Mouse (Mus musculus): Measurements from ENCODE around the gene Slc25a42.
"Not testable (repeated sequence)": the region's sequence is repeated elsewhere in the genome, so short reads cannot be mapped to it uniquely, and the experiment has no call there.

The Slc25a42 gene

DNA sequence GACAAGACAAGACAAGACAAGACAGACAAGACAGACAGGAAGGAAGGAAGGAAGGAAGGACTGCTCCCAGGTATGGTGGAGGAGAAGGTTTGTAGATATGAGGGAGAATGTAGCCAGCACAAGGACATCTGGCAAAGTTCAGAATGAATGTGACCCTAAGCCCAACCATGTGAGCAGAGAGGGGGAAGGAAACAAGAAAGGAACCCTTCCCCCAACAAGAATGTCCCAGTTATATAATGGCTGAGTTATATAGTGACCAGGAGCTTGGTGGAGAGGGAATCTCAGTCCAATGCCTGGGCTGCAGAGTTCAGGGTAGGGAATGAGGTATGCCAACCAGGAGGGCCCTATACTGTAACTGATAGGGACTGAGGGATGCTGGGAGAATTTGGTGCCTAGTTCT, 5.3 kb upstream of the Slc25a42 start:
- in situ Hi-C loops (cut with MboI; ENCODE audit: low pct_unique_long_range_greater_than_20kb in 1 of 2, low sequenced_read_pairs in 2 of 2, unreplicated experiment in 1 of 2) = no loop called here

DNA sequence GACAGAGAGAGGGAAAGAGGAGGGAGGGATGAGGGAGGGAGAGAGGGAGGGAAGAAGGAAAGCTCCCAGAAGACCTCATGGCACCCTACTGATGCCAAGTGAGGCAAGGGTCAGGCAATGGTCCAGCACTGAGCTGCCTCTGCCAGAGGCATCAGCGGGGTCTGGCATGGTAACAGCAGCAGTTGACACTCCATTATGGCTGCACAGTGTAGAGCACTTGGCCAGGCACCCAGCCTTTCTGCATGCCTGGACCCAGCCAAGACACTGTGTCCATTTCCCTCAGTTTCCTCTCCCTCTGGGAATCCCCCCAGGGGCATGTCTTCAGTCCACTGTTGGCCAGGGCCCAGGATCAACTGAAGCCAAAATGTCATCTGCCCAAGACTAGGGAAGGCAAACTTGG, 4.5 kb upstream of the Slc25a42 start:
- in situ Hi-C loops (cut with MboI; ENCODE audit: low pct_unique_long_range_greater_than_20kb in 1 of 2, low sequenced_read_pairs in 2 of 2, unreplicated experiment in 1 of 2) = no loop called here

DNA sequence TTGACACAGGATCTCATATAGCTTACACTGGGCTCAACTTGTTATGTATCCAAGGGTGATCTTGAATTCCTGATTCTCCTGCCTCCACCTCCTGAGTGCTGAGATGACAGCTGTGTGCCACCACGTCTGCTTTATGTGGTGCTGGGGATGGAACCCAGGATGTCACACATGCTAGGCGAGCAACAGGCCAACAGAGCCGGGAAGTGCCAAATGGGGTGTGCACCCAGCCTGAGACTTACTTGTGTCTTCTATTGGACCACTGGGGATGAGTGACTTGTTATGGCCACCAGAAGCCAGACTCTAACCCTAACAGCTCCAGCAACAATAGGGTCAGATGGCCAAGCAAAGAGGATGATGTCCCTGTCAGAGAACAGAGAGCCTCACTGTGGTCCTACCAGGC, 4.1 kb upstream of the Slc25a42 start:
- in situ Hi-C loops (cut with MboI; ENCODE audit: low pct_unique_long_range_greater_than_20kb in 1 of 2, low sequenced_read_pairs in 2 of 2, unreplicated experiment in 1 of 2) = not testable (repeated sequence)

DNA sequence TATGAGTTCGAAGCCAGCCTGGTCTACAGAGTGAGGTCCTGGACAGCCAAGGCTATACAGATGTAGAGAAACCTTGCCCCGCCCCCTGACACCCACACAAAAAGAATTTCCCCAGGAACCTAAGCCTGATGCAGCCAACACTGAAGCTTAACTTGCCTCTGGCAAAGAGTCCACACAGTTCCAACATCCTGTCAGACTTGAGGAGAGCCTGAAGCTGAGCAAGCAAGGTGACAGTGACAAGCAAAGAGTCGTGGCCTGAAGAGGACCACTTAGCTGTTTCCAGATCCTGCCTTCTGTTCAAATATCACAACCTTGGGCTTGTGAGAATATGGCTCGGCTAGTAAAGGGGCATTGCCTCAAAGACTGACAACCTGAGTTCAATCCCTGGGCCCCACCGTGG, 3.0 kb upstream of the Slc25a42 start:
- in situ Hi-C loops (cut with MboI; ENCODE audit: low pct_unique_long_range_greater_than_20kb in 1 of 2, low sequenced_read_pairs in 2 of 2, unreplicated experiment in 1 of 2) = no loop called here

DNA sequence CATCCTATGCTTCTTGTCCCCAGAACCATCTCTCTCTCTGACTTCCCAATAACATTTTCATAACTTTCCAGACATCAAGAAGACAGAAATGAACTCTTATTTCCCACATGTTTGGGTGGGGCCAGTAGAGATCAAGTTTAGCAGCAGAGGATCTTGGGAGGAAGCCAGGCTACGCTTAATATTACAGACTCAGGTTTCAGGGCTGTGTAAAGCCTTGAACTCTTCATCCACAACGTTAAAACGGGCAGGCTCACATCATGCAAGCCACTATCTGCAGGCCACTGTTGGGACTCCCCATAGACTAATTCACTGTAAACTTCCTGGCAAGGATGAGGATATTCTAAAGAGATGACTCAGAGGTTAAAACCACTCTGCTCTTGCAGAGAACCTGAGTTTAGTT, 2.3 kb upstream of the Slc25a42 start:
- in situ Hi-C loops (cut with MboI; ENCODE audit: low pct_unique_long_range_greater_than_20kb in 1 of 2, low sequenced_read_pairs in 2 of 2, unreplicated experiment in 1 of 2) = no loop called here

DNA sequence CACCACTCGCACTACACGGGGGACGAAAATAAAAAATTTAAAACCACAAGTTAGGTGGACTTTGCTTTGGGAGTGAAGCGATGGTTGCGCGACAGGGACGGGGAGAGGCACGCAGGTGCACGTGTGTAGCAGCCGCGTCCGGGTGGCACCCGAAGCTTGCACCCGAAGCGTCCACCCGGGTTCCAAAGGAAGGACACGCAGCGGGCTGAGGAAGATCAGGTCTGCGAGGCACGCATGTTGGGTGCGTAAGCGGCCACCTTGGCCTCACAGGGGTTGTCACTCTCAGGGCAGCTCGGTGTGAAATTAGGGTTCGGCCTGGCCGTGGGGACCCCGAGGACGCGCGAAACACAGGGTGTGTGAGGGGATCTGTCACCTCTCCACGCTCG, 386 bp downstream of the Slc25a42 start:
- in situ Hi-C loops (cut with MboI; ENCODE audit: low pct_unique_long_range_greater_than_20kb in 1 of 2, low sequenced_read_pairs in 2 of 2, unreplicated experiment in 1 of 2) = no loop called here

DNA sequence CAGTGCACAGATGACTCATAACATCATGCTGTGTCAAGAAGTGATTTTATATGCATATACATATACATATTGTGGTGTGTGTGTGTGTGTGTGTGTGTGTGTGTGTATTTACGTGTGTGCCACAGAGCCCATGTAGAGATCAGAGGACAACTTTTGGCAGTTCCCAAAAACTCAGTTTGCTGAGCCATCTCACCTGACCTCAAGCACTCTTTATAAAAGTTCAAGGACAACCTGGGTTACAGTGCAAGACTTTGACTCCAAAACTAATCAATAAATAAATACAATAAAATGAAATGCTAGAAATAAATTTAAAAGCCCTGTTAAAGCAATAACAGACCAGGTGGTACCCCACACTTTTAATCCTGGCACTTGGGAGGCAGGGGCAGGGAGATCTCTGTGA, 830 bp downstream of the Slc25a42 start:
- in situ Hi-C loops (cut with MboI; ENCODE audit: low pct_unique_long_range_greater_than_20kb in 1 of 2, low sequenced_read_pairs in 2 of 2, unreplicated experiment in 1 of 2) = no loop called here

DNA sequence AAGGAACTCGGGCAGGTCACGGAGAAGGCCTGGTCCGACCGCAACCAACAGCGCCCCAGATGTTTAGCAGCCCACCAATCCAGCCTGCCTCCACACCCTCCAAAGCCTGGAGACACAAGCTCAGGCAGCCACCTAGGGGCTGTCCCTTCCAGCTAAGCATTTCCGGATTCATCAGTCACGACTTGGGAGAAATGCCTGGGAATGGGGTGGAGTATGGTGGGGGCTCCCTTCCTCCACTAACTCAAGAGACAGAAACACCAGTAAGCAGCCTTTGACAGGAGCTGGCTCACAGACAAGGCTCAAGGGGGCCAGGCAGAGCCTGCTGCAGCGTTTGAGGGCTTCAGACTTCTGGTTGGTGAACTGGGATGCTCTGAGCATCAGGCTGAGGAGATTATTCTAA, 1.6 kb downstream of the Slc25a42 start:
- in situ Hi-C loops (cut with MboI; ENCODE audit: low pct_unique_long_range_greater_than_20kb in 1 of 2, low sequenced_read_pairs in 2 of 2, unreplicated experiment in 1 of 2) = no loop called here

DNA sequence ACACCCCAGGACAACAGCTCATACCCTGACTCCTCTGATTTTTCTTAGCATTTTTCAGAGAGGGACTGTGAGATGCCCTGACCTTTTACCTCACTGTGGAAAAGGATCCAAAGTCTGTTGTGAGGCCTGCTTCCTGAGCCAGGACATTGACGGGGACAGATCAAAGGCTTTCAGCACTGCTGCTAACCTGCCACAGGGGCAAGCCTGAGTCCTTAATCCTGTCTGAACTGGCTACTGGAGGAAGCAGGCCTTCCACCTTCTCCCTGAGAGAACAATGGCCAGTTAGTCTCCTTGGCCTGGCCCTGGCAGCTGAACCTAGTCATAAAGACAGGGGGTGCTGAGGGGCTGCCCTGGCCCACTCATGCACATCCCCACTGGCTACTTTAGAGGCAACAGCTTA, 4.0 kb downstream of the Slc25a42 start:
- in situ Hi-C loops (cut with MboI; ENCODE audit: low pct_unique_long_range_greater_than_20kb in 1 of 2, low sequenced_read_pairs in 2 of 2, unreplicated experiment in 1 of 2) = no loop called here

DNA sequence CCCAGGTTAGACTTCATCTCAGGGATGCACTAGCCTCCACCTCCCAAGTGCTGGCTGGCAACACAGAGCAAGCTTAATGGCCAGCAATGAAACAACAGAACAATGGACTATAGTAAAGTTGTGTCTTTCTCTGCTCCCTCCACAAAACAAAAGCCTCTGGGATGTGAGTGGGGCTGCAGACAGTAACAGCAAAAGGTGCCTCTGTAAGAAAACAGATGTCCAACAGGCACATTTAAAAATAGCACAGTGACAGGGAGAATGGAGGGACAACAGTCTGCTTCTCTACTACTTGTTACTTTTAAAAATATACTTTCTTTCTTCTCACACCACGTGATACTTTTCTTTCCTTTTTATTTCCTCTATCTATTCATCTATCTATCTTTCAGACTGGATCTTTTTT, 7.3 kb downstream of the Slc25a42 start:
- in situ Hi-C loops (cut with MboI; ENCODE audit: low pct_unique_long_range_greater_than_20kb in 1 of 2, low sequenced_read_pairs in 2 of 2, unreplicated experiment in 1 of 2) = no loop called here

DNA sequence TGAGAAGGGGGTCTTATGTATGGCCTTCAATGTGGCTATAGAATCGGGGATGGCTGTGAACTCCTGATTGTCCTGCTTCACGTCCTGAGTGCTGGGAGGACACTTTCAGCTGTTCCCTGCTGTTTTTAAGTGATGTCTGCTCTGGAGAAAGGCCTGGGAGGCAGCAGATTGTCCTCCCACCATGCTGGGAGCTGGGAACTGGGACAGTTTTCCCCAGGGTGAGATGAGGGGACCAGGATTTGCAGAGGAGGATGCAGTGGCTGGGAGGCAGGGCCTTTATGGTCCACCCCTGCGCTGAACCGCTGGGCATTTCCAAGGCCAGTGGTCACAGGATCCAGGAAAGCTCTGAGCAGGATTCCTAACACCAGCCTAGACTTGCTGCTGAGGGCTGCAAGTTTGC, 9.0 kb downstream of the Slc25a42 start:
- in situ Hi-C loops (cut with MboI; ENCODE audit: low pct_unique_long_range_greater_than_20kb in 1 of 2, low sequenced_read_pairs in 2 of 2, unreplicated experiment in 1 of 2) = no loop called here

DNA sequence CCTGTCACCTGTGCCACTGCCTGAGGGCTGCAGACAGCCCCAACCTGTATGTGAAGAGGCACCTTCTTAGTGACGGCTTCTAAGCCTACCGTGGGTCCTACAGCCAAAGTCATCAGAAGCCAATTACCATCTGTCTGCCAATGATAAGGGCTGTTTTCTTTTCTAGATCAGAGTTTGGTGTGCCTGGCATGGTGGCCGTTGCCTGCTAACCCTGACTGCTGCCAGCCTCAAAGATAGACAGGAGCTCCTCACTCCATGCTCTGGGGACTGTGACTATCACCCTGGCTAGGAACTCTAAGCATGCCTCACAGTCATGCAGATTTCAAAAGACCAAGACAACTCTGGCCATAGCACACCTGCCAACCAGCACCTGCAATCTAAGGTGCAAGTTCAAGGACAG, 10.7 kb downstream of the Slc25a42 start:
- in situ Hi-C loops (cut with MboI; ENCODE audit: low pct_unique_long_range_greater_than_20kb in 1 of 2, low sequenced_read_pairs in 2 of 2, unreplicated experiment in 1 of 2) = no loop called here

DNA sequence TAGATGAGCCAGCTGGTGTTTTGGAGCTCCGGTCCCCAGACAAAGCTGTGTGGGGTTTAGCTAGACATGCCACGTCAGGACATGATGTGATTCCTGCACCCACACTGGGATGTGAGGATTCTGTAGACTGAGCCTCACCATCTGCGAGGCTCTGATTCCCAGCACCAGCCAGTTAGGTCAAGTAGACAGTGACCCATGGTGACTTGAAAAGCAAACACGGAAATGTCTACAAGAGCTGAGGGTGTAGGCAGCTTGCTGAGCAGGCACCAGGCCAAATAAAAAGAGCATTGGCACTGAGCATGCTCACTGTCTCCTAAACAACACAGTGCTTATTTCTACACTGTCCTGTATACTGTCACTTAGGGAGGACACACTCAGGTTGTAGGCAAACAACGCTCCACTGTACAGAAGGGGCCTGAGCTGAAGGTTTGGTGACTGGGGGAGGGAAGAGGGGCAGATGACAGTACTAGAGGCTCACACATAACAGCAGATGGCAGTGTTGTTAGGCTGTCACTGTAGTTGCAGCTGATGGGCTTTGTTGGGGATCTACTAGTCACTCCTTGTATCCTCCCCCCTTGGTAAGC, 11.9 kb downstream of the Slc25a42 start:
- in situ Hi-C loops (cut with MboI; ENCODE audit: low pct_unique_long_range_greater_than_20kb in 1 of 2, low sequenced_read_pairs in 2 of 2, unreplicated experiment in 1 of 2) = no loop called here

DNA sequence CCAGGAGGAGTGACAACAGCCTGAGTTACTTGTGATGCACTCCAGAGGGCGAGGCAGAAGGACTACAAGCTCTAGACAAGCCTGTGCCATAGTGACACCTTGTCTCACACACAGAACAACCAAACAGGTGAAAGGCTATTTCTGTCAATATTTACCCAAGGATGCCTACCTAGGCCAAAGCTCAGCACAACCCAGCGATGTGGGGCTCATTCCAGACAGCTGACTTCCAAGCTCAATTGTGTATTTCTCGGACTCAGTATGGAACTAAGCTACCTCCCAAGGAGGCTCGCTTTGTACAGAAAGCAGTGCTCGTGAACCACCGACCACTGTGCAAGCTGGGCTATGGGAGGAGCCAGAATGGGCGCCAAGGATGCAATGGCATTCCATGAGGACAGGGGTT, 14.5 kb downstream of the Slc25a42 start:
- in situ Hi-C loops (cut with MboI; ENCODE audit: low pct_unique_long_range_greater_than_20kb in 1 of 2, low sequenced_read_pairs in 2 of 2, unreplicated experiment in 1 of 2) = no loop called here

DNA sequence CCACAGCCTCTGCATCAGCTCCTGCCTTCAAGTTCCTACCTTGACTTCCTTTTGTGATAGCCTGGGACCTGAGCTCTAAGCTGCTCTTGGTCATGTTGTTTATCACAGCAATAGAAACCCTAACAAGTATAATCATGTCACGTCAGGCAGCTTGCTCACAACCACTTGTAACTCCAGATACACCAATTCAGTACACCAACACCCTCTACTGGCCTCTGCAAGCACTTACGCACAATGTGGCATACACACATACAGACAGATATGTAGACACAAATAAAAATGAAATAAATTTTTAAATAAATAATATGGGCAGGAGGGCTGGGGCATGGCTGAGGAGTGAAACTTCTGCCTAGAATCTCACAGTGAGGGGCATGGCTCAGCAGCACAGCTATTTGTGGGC, 16.3 kb downstream of the Slc25a42 start:
- in situ Hi-C loops (cut with MboI; ENCODE audit: low pct_unique_long_range_greater_than_20kb in 1 of 2, low sequenced_read_pairs in 2 of 2, unreplicated experiment in 1 of 2) = no loop called here

DNA sequence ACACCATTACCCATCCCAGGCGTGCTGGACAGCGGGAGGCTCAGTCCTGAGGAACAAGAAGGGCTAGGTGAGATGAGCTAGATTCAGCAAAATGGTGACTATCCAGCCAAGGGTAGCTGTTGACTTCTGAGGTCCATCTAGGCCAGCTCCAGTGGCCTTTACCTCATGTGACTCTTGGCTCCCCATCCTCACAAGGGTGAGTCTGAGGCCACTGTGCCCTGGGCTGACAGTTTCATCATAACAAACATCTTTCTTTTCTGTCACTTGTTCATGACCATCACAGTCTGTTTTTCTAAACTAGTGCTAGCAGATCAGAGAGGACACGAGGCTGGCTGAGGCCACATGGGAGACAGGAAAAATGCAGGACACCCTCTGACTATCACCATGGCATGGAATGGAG, 17.9 kb downstream of the Slc25a42 start:
- in situ Hi-C loops (cut with MboI; ENCODE audit: low pct_unique_long_range_greater_than_20kb in 1 of 2, low sequenced_read_pairs in 2 of 2, unreplicated experiment in 1 of 2) = no loop called here

DNA sequence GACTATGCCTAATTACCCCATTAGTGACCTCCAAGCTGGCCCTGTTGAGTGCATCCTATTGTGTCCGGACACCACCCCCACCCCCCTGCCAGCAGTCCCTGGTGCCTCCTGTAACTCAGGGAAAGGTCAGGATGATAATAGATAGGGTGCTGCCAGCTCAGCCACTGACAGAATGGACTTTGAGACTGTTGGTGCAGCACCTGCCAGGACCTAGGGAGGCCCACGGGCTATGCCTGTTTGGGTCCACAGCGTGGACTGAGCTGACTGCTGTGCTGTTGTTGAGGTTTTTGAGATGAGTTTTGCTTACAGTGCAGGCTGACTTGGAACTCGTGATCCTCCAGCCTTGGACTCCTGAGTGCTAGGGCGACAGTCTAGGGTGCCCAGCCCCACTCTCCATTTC, 18.9 kb downstream of the Slc25a42 start:
- in situ Hi-C loops (cut with MboI; ENCODE audit: low pct_unique_long_range_greater_than_20kb in 1 of 2, low sequenced_read_pairs in 2 of 2, unreplicated experiment in 1 of 2) = no loop called here

DNA sequence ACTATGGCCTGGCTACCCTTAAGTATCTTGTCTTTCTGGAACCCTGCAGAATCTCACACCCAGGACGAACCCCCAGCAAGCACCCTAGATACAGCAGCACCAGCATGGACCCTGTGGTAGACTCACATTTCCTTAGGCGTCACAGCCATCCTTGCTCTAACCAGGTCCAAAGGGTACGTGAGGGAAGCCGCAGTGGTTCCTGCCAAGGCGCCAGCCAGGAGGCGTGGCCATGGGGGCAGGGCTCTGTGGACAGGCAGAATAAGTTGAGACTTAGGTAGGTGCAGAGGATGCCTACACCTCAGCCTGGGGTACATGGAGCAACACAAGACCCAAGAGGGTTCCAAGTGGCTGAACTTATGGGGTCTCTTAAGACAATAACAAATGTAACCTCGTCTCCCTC, 23.4 kb downstream of the Slc25a42 start:
- in situ Hi-C loops (cut with MboI; ENCODE audit: low pct_unique_long_range_greater_than_20kb in 1 of 2, low sequenced_read_pairs in 2 of 2, unreplicated experiment in 1 of 2) = no loop called here

DNA sequence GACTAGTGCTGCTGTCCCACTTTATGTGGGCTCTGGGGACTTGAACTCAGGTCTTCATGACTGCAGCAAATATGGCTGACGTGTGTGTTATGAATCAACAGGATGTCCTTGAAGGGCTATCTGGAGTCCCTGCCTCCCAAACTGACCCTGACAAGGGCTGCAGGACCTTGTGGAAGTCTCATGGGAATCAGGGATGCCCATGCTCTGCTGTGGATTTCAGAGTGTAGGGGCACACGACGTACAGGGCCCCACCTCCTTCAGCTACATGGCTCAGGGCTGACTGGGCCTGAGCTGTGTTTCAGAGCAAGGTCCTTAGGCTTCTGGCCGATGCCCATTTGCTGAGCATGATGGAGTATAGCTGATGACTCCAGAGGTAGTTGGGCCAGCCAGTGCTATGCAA, 28.9 kb downstream of the Slc25a42 start:
- in situ Hi-C loops (cut with MboI; ENCODE audit: low pct_unique_long_range_greater_than_20kb in 1 of 2, low sequenced_read_pairs in 2 of 2, unreplicated experiment in 1 of 2) = no loop called here

DNA sequence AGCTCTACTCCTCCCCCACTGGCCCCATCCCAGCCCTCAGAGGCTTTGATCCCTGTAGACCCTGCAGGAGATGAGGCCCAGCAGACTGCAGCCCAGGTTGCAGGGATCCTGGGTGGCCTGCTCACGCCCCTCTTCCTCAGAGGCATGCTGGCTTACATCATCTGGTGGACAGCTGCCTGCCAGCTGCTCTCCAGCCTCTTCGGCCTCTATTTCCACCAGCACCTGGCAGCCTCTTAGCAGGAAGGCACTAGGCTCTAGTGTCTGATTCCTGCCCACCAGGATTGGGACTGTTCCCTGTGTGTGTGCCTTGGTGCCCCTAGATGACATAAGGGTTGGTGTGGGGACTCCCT, 30.2 kb downstream of the Slc25a42 start:
- in situ Hi-C loops (cut with MboI; ENCODE audit: low pct_unique_long_range_greater_than_20kb in 1 of 2, low sequenced_read_pairs in 2 of 2, unreplicated experiment in 1 of 2) = no loop called here

DNA sequence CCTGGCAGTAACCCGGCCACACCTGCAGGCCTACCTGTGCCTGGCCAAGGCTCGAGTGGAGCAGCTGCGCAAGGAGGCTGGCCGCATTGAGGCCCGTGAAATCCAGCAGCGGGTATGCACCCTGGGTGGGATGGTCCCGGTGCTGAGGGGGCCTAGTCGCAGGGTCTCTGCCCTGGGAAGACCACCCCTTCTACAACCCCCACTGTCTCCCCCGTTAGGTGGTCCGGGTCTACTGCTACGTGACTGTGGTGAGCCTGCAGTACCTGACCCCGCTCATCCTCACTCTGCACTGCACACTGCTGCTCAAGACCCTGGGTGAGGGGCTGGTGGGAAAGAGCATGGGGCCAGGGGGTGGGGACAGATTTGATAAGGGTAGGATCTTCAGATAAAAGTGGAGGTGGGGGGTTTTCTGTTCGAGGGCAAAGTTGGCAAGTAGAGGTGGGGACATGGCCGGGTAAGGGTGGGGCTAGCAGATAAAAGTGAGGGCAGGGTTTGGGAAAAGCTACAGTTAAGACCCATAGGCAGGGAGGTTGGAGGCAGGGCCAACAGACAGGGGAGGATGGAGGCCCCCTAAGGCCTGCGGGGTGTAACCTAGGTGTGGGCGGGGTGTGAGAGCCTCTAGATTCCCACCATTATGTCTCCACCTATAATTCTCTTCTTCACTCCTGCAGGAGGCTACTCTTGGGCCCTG, 30.7 kb downstream of the Slc25a42 start:
- in situ Hi-C loops (cut with MboI; ENCODE audit: low pct_unique_long_range_greater_than_20kb in 1 of 2, low sequenced_read_pairs in 2 of 2, unreplicated experiment in 1 of 2) = no loop called here
